ENCODE assay signal across 17 mouse cellular contexts in the genomic region with DNA sequence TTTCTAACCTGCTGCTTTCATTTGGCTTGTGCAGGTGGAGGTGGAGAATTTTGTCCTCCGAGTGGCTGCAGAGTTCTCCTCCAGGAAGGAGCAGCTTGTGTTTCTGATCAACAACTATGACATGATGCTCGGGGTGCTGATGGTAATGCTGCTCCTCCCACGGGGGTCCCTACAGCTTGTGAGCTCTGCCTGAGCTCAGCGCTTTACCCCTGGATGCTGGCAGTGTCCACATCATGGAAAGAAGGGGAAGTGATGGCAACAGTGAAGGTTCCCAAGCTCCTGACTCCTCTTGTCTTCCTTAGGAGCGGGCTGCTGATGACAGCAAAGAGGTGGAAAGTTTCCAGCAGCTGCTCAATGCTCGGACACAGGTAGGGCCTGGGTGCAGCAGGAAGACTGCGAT. TPM values are rescaled to one million over a fixed set of nuclear protein-coding genes. Genes with fewer than 3 reads are reported as not detected.
DNase-seq lines count a peak whose midpoint lies in the region.
"Had no signal": no experiment of that assay in that cellular context is flagged by ENCODE, and none has a peak within 500 bp of the region (broad histone marks: within the 10 kb centered on the region; RNA-seq: fewer than 3 reads in every experiment).

No protein-coding gene starts in this region.

- intact Hi-C loops in heart, postnatal 36 days (cut with DNase I), result loop anchor here (5.0 kb wide), 1 partner anchor 1394 kb away; no protein-coding TSS in a partner anchor

- peak; percentile 87 for DNase-seq in heart, adult 11 months
- DNase-seq in heart, postnatal 36 days, result no peak
- DNase-seq in layer of hippocampus, adult 9-11 months, result peak; percentile 5
- DNase-seq in layer of hippocampus, postnatal 36 days, result no peak
- peak; percentile 2 for DNase-seq in thymus, postnatal 14 days
- DNase-seq in thymus, postnatal 25 days, result no peak
- no peak for DNase-seq in spleen, adult 12 weeks (ENCODE audit: low spot score)
- DNase-seq: adrenal gland, adult 2 months; adrenal gland, postnatal 14 days; cerebellum, adult 11 months; cerebellum, adult 18-20 months; cerebellum, adult 8-10 months; cerebellum, adult 9-11 months; cerebellum, postnatal 14 days; cerebellum, postnatal 36 days; embryo, embryonic 11 days; forebrain, postnatal 0 days had no signal

RNA-seq across cellular contexts. Expression of gene Rps18, which starts 7.1 kb away (rescaled TPM):
- 100 to 1,000 TPM; 411 to 417 TPM for total RNA-seq in heart, postnatal 36 days (2021)
- 100 to 1,000 TPM; 327 to 330 TPM for total RNA-seq in layer of hippocampus, postnatal 36 days (2021)

RNA-seq across cellular contexts. Expression of gene Vps52, which starts 7.3 kb away (rescaled TPM):
- 10 to 100 TPM; 38.8 to 41.4 TPM for total RNA-seq in heart, postnatal 36 days (2021)
- 10 to 100 TPM; 80.0 to 84.8 TPM for total RNA-seq in layer of hippocampus, postnatal 36 days (2021)

RNA-seq across cellular contexts. Expression of gene B3galt4, which starts 11.6 kb away (rescaled TPM):
- 1 to 10 TPM; 2.7 to 2.9 TPM for total RNA-seq in heart, postnatal 36 days (2021)
- 1 to 10 TPM; 4.5 to 6.2 TPM for total RNA-seq in layer of hippocampus, postnatal 36 days (2021)

RNA-seq across cellular contexts. Expression of gene Wdr46, which starts 22.4 kb away (rescaled TPM):
- 10 to 100 TPM; 10.1 to 11.5 TPM for total RNA-seq in heart, postnatal 36 days (2021)
- 10 to 100 TPM; 15.9 to 17.9 TPM for total RNA-seq in layer of hippocampus, postnatal 36 days (2021)

RNA-seq across cellular contexts. Expression of gene Pfdn6, which starts 22.7 kb away (rescaled TPM):
- total RNA-seq in heart, postnatal 36 days (2021), result 10 to 100 TPM; 77.0 to 84.7 TPM
- total RNA-seq in layer of hippocampus, postnatal 36 days (2021), result 10 to 100 TPM; 85.6 to 91.8 TPM

Comparison
In these comparisons a context has a peak if more than half of its experiments do, and no peak if none do; other contexts are left out.
1. DNase-seq: peak in heart, adult 11 months (single experiment), layer of hippocampus, adult 9-11 months (single experiment) and thymus, postnatal 14 days (single experiment); none in heart, postnatal 36 days (0 of 2), layer of hippocampus, postnatal 36 days (0 of 2), thymus, postnatal 25 days (single experiment) and spleen, adult 12 weeks (single experiment).